Mouse (Mus musculus): Measurements from ENCODE around the gene Scamp3.

- TF ChIP-seq POLR2A (IDR thresholded peaks at IDR 0.05; ENCODE audit: control insufficient read depth, low read depth, low read length) = no peak
- TF ChIP-seq CTCF (IDR thresholded peaks at IDR 0.05; ENCODE audit: control insufficient read depth, insufficient read depth, insufficient replicate concordance, low read depth, low read length) = no peak
Measured at GRCm38 (mm10) chr3:89145566-89145965, 31.7 kb upstream of the Scamp3 start.
